Mouse (Mus musculus): ENCODE results near the gene Per2.

- TF ChIP-seq CTCF (IDR thresholded peaks at IDR 0.05; ENCODE audit: low read depth, low read length) = no peak; the same call in 1 of the 2 replicates
- TF ChIP-seq POLR2A (IDR thresholded peaks at IDR 0.05; ENCODE audit: borderline replicate concordance, low read depth, low read length) = no peak
Measured at GRCm38 (mm10) chr1:91366215-91367108, 92.7 kb downstream of the Per2 start, which contains the start of gene Erfe.
